Mouse (Mus musculus): ENCODE results near the gene Nubp1. TPM values are rescaled to one million over a fixed set of nuclear protein-coding genes. Genes with fewer than 3 reads are reported as not detected.

The Nubp1 gene
- total RNA-seq (2014; rRNA removed) (16.4 and 19.4 TPM in 2 replicates), polyA plus RNA-seq (2012; rRNA removed) (20.0 and 24.5 TPM in 2 replicates)

- TF ChIP-seq CTCF (IDR thresholded peaks at IDR 0.05; ENCODE audit: low read depth, low read length) = no peak
- TF ChIP-seq POLR2A (IDR thresholded peaks at IDR 0.05; ENCODE audit: extremely low read depth, insufficient read depth, low read length) = peak; percentile 39; the same call in 1 of the 2 replicates
- Histone ChIP-seq H3K27ac (replicated peaks; ENCODE audit: insufficient read depth, low read depth, low read length) (peak within 1 kb of the TSS; percentile 61; the same call in 1 of the 2 replicates), H3K4me3 (ENCODE audit: insufficient read depth, low read depth, low read length) (peak within 1 kb of the TSS; percentile 94), H3K9ac (ENCODE audit: low read depth, low read length) (peak within 1 kb of the TSS; percentile 85), H3K79me2 (ENCODE audit: control insufficient read depth, insufficient read depth, low read length) (no peaks in the 10 kb centered on the region), H3K36me3 (ENCODE audit: control insufficient read depth, insufficient read depth, low read length) (0 out of 2 replicates have a peak, but pooled peaks cover 2% of the 10 kb centered on the region), H3K4me1 (ENCODE audit: control insufficient read depth, insufficient read depth, low read length) (no peaks in the 10 kb centered on the region; the same call in 1 of the 2 replicates), H3K27me3 (ENCODE audit: control insufficient read depth, insufficient read depth, low read length) (no peaks in the 10 kb centered on the region)
- WGBS = 3% methylated on average over 56 of the region's 56 CpGs
- DNase-seq (ENCODE audit: extremely low read depth, low read depth, low spot score) = peak; percentile 83
Measured at GRCm38 (mm10) chr16:10411764-10412746, at the start of gene Nubp1. Gene Nubp1 (plus strand): TSS chr16:10411948.

- 48% methylated on average over 1 of the region's 1 CpGs for whole genome bisulfite sequencing
- Histone ChIP-seq H3K27me3 (ENCODE audit: control insufficient read depth, insufficient read depth, low read length) (no peaks in the 10 kb centered on the region), H3K9ac (ENCODE audit: low read depth, low read length) (no peak overlapping the region), H3K79me2 (ENCODE audit: control insufficient read depth, insufficient read depth, low read length) (no peaks in the 10 kb centered on the region), H3K27ac (replicated peaks; ENCODE audit: insufficient read depth, low read depth, low read length) (no peak overlapping the region), H3K36me3 (ENCODE audit: control insufficient read depth, insufficient read depth, low read length) (no peaks in the 10 kb centered on the region), H3K4me3 (ENCODE audit: insufficient read depth, low read depth, low read length) (no peak overlapping the region), H3K4me1 (ENCODE audit: control insufficient read depth, insufficient read depth, low read length) (no peaks in the 10 kb centered on the region)
- TF ChIP-seq CTCF (IDR thresholded peaks at IDR 0.05; ENCODE audit: low read depth, low read length) = no peak
- TF ChIP-seq POLR2A (IDR thresholded peaks at IDR 0.05; ENCODE audit: extremely low read depth, insufficient read depth, low read length) = no peak
- DNase-seq (ENCODE audit: extremely low read depth, low read depth, low spot score) = no peak
Measured at GRCm38 (mm10) chr16:10363061-10363460, 48.7 kb upstream of the Nubp1 start.

GRCm38 (mm10) chr16:10365796-10366195 lies 46.0 kb upstream of the Nubp1 start:
- H3K79me2 ChIP-seq (ENCODE audit: control insufficient read depth, insufficient read depth, low read length) = no peaks in the 10 kb centered on the region
- TF ChIP-seq POLR2A (IDR thresholded peaks at IDR 0.05; ENCODE audit: extremely low read depth, insufficient read depth, low read length) = no peak
- no peak for TF ChIP-seq CTCF (IDR thresholded peaks at IDR 0.05; ENCODE audit: low read depth, low read length)
- no peaks in the 10 kb centered on the region for H3K36me3 ChIP-seq (ENCODE audit: control insufficient read depth, insufficient read depth, low read length)
- no peaks in the 10 kb centered on the region for H3K4me1 ChIP-seq (ENCODE audit: control insufficient read depth, insufficient read depth, low read length)
- H3K9ac ChIP-seq (ENCODE audit: low read depth, low read length) = no peak overlapping the region
- no peak overlapping the region for H3K27ac ChIP-seq (replicated peaks; ENCODE audit: insufficient read depth, low read depth, low read length)
- WGBS = 86% methylated on average over 4 of the region's 4 CpGs
- no peak for DNase-seq (ENCODE audit: extremely low read depth, low read depth, low spot score)
- H3K27me3 ChIP-seq (ENCODE audit: control insufficient read depth, insufficient read depth, low read length) = no peaks in the 10 kb centered on the region
- H3K4me3 ChIP-seq (ENCODE audit: insufficient read depth, low read depth, low read length) = no peak overlapping the region

- Histone ChIP-seq H3K4me3 (ENCODE audit: insufficient read depth, low read depth, low read length) (no peak overlapping the region), H3K79me2 (ENCODE audit: control insufficient read depth, insufficient read depth, low read length) (no peaks in the 10 kb centered on the region), H3K36me3 (ENCODE audit: control insufficient read depth, insufficient read depth, low read length) (no peaks in the 10 kb centered on the region), H3K27me3 (ENCODE audit: control insufficient read depth, insufficient read depth, low read length) (no peaks in the 10 kb centered on the region), H3K4me1 (ENCODE audit: control insufficient read depth, insufficient read depth, low read length) (no peaks in the 10 kb centered on the region), H3K27ac (replicated peaks; ENCODE audit: insufficient read depth, low read depth, low read length) (no peak overlapping the region), H3K9ac (ENCODE audit: low read depth, low read length) (no peak overlapping the region)
- DNase-seq (ENCODE audit: extremely low read depth, low read depth, low spot score) = peak; percentile 67
- TF ChIP-seq POLR2A (IDR thresholded peaks at IDR 0.05; ENCODE audit: extremely low read depth, insufficient read depth, low read length) (no peak), CTCF (IDR thresholded peaks at IDR 0.05; ENCODE audit: low read depth, low read length) (no peak)
- WGBS = 74% methylated on average over 14 of the region's 14 CpGs
Measured at GRCm38 (mm10) chr16:10366240-10367217, 45.2 kb upstream of the Nubp1 start.

GRCm38 (mm10) chr16:10369468-10369934 lies 42.2 kb upstream of the Nubp1 start:
- WGBS = 86% methylated on average over 3 of the region's 3 CpGs
- Histone ChIP-seq H3K4me3 (ENCODE audit: insufficient read depth, low read depth, low read length) (no peak overlapping the region), H3K9ac (ENCODE audit: low read depth, low read length) (no peak overlapping the region), H3K27ac (replicated peaks; ENCODE audit: insufficient read depth, low read depth, low read length) (no peak overlapping the region), H3K79me2 (ENCODE audit: control insufficient read depth, insufficient read depth, low read length) (no peaks in the 10 kb centered on the region), H3K4me1 (ENCODE audit: control insufficient read depth, insufficient read depth, low read length) (no peaks in the 10 kb centered on the region), H3K27me3 (ENCODE audit: control insufficient read depth, insufficient read depth, low read length) (no peaks in the 10 kb centered on the region), H3K36me3 (ENCODE audit: control insufficient read depth, insufficient read depth, low read length) (no peaks in the 10 kb centered on the region)
- TF ChIP-seq POLR2A (IDR thresholded peaks at IDR 0.05; ENCODE audit: extremely low read depth, insufficient read depth, low read length) (no peak), CTCF (IDR thresholded peaks at IDR 0.05; ENCODE audit: low read depth, low read length) (no peak)
- no peak for DNase-seq (ENCODE audit: extremely low read depth, low read depth, low spot score)

All from liver, adult 2 months (tissue).